Mouse (Mus musculus): ENCODE data around the gene Agap2.

DNA sequence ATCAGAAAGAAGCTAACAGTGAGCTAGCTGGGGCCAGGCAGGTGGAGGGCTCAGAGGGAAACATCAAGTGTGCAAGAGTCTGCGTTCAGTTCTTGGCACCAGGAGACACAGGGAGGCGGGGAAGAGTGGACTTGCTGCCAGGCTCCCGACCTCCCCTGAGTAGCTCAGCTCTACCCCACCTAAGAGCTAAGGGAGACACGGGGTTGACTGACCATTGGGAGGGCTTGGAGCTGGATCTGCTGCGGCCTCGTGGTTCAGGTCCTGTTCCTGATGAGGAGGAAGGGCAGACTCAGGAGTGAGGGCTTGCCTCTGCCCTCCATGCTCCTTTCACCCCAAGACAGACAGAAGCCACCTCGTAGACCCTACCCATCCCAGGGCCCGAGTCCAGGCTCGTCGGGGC lies 24.1 kb downstream of the Agap2 start:
- no peak for TF ChIP-seq EP300 (optimal IDR thresholded peaks at IDR 0.05)
- no peak for TF ChIP-seq CTCF (IDR thresholded peaks at IDR 0.05; ENCODE audit: low read depth)

Data from stomach, postnatal 0 days (tissue).